Mouse (Mus musculus) lung, postnatal 25 days (tissue): Measurements from ENCODE around the gene Hist1h3g.
"Not testable (repeated sequence)": the region's sequence is repeated elsewhere in the genome, so short reads cannot be mapped to it uniquely, and the experiment has no call there.

Experiments used
- DNase-seq: peaks from one replicate; pipeline ENCODE4 v3.0.0; 2022; ENCODE audit warnings: low spot score

Gene Hist1h3g

GRCm38 (mm10) chr13:23560699-23561098, 25.5 kb downstream of the Hist1h3g start:
- DNase-seq: not testable (repeated sequence)

- not testable (repeated sequence) for DNase-seq
Measured at GRCm38 (mm10) chr13:23561531-23561882, 26.3 kb downstream of the Hist1h3g start.

GRCm38 (mm10) chr13:23561883-23562659, 26.8 kb downstream of the Hist1h3g start, which contains the start of gene Hist1h3e:
Hist1h3e (minus strand) TSS chr13:23562369.
- DNase-seq: peak; percentile 96

- no peak for DNase-seq
Measured at GRCm38 (mm10) chr13:23562699-23563462, 27.7 kb downstream of the Hist1h3g start.

GRCm38 (mm10) chr13:23564482-23564881, 29.3 kb downstream of the Hist1h3g start:
- no peak for DNase-seq

- DNase-seq: not testable (repeated sequence)
Measured at GRCm38 (mm10) chr13:23570261-23571021, 35.2 kb downstream of the Hist1h3g start.

DNA sequence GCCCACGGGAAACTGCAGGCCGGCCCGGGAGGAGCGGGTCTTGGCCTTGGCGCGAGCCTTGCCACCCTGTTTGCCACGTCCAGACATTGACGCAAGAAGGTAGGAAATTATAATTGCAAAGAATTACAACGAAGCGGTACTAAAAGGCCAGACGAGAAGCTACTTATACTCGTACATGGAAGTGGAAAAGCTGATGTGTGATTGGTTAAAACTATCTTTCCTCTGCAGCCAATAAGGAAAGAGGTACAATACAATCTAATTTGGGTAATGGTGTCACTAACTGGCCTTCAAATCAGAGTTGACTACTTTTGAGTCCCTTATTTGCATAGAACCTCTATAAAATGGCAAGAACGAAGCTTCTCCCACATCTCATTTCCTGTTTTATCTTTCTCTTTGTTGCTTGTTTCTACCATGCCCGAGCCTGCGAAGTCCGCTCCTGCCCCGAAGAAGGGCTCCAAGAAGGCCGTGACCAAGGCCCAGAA, 35.8 kb downstream of the Hist1h3g start, which contains the start of the genes Hist1h2ae and Hist1h2bg:
Hist1h2ae (minus strand) TSS at position 199 of the 482 bp plus-strand sequence.
Hist1h2bg (plus strand) TSS at position 375 of the 482 bp plus-strand sequence.
- peak; percentile 93 for DNase-seq

GRCm38 (mm10) chr13:23571504-23572217, 36.4 kb downstream of the Hist1h3g start:
- DNase-seq: not testable (repeated sequence)

- no peak for DNase-seq
Measured at GRCm38 (mm10) chr13:23572218-23573033, 37.2 kb downstream of the Hist1h3g start.

DNA sequence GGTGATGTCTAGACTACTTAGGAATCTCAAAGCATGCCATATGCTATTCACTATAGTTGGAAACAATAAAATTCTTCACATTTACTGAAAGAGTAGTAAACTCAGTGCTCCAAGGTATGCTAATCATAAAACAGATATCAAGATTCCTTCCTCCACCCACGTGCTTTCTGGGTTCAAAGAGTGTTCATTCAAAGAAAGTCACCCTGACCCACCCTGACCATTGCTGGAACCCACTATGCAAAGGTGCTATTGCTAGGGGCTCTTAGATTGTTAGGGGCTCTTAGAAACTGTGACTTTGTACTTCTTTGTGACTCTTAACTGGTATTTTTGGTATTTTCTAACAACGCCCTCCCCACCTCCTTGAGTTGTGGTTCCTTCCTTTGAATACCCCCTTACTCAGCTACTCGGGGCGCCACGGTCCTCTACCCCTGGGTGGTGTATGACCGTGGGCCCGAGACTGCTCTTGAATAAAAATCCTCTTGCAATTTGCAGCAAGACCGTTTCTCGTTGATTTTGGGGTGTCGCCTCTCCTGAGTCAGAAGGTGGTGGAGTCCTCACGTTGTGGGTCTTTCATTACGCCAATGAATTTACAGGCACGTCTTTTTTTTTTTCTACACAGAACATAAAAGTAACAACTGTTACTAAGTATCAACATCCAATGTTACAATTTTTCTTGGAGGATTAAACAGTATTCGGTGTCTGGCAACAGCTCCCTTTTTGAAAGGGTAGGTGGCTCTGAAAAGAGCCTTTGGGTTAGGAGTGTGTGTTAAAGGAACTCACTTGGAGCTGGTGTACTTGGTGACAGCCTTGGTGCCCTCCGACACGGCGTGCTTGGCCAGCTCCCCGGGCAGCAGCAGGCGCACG, 38.0 kb downstream of the Hist1h3g start:
- not testable (repeated sequence) for DNase-seq

DNA sequence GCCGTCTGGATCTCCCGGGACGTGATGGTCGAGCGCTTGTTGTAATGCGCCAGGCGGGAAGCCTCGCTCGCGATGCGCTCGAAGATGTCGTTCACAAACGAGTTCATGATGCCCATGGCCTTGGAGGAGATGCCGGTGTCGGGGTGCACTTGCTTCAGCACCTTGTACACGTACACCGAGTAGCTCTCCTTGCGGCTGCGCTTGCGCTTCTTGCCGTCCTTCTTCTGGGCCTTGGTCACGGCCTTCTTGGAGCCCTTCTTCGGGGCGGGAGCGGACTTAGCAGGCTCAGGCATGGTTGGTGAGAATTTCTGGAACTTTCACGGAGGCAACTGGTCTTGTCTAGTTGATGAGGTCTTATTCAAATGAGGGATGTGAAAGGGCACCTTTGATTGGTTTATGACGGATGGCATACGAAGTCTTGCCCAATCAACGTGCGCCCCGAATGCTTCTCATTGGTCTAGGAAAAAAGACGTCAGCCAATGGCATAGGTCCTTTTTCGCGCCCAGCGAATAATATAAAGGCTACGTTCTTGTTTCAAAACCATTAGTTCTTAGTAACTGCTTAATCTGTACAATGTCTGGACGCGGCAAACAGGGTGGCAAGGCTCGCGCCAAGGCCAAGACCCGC, 38.8 kb downstream of the Hist1h3g start, which contains the start of the genes Hist1h2bf and Hist1h2ad:
Hist1h2bf (minus strand) TSS at position 299 of the 627 bp plus-strand sequence.
Hist1h2ad (plus strand) TSS at position 484 of the 627 bp plus-strand sequence.
- peak; percentile 96 for DNase-seq

DNA sequence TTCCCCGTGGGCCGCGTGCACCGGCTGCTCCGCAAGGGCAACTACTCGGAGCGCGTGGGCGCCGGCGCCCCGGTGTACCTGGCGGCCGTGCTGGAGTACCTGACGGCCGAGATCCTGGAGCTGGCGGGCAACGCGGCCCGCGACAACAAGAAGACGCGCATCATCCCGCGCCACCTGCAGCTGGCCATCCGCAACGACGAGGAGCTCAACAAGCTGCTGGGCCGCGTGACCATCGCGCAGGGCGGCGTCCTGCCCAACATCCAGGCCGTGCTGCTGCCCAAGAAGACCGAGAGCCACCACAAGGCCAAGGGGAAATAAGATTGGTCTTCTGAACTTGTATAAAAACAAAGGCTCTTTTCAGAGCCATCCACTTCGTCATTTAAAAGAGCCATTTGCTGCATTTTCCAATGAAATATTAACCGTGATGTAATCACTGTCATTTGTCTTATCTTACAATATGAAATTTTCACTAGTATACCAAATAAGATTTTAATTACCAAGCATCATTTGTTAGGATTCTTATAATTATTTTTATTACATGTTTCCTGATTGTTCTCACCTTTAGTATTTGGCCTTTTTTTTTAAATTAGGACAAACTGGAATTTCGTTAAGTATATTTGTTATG, 39.4 kb downstream of the Hist1h3g start:
- DNase-seq: not testable (repeated sequence)

DNA sequence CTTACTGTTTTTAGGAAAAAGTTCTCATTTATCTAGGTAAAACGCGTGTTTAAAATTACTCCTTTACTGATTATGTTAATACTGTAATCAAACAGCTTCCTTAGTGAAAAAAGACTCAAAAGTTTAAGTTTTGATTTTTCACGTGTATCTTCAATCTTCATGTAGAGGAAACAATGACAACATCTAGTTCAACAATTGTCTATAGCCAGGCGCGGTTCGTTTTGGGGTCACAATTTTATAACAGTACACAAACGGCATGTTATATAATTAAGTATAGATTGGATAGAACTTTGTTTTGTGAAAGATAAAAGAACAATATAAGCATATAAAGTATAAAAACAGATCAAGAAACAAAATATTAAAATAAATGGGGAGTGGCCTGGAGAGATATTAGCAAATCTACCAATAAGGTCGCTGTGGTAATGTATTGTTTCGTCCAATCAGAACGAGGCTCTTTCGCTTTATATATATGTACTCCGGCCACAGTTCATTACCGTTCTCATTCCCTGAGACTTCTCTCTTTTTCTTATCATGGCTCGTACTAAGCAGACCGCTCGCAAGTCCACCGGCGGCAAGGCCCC, 40.1 kb downstream of the Hist1h3g start, which contains the start of gene Hist1h3d:
Hist1h3d (plus strand) TSS at position 493 of the 581 bp plus-strand sequence.
- DNase-seq: peak; percentile 78

- DNase-seq: not testable (repeated sequence)
Measured at GRCm38 (mm10) chr13:23575864-23576313, 40.7 kb downstream of the Hist1h3g start.

DNA sequence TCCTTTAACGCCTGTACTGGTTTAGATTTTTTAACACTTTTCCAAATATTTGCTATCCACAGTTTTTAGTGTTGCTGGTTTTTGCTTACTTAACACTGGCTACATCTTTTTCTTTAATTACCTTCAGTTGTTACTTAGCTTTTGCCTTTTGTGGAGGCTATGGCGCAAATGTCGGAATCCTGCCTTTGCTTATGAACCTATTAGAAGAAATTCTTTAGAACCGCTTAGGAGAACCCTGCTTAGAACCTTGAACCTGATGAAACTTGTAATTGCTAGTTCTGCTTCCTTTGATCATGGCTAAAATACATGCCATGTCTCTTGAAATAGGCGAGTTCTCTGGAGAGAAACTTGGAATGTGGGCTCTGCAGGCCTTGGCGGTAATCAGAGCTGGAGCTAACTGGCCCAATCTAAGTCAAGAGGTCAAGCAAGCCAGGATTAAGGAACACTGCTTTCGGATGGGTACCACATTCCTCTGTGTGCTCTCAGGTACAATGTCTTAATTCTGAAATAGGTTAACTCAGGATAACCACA, 41.2 kb downstream of the Hist1h3g start:
- DNase-seq: no peak

DNA sequence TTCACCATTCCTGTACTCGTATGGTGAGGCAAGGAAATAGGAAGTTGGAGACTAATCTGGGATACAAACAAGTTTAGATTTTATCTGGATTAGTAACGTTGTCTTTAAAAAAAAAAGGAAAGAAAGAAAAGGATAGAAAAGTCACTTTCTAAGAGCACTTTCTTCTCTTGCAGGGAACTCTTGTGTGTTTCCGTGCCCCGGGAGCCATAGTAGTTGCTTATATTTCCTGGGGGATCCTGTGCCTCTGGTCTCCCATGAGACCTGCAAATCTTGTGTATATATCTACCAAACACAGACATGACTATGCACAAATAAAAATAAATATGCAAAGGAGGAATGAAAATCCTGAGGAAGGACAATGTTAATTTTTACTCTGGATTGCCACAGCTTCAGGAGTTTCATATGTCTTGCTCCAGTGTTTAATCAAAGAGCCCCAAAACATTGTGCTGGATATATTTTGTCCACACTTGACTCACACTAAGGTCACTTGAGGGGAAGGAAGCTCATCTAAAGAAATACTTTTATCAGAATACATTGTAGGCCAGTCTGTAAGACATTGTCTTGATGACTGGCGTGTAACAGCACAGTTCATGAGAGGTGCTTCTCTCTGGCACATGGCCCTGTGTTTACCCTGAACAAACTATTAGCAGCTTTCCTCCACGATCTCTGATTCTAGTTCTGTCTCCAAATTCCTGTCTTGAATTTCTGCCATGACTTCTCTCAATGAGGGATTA, 41.9 kb downstream of the Hist1h3g start:
- no peak for DNase-seq

DNA sequence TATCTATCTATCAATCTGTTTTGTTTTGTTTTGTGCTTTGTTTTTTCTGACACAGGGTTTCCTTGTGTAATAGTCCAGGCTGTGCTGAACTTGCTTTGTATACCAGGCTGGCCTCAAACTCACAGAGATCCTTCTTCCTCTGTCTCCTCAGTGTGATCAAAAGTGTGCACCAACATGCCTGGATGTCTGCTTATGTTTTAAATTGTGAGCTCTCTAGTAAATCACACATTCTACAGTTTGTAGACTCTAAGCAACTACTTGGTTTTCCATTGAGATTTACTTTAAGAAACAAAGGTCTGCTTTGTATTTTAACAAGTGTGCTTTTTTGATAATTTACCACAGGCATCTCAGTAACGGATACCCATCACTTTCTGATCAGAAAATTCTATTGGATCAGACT, 42.6 kb downstream of the Hist1h3g start:
- no peak for DNase-seq
